Mouse (Mus musculus) heart, adult 2 months (tissue): ENCODE measurements around the gene Fgg. TPM values are rescaled to one million over a fixed set of nuclear protein-coding genes. Genes with fewer than 3 reads are reported as not detected.

Experiments used
- DNase-seq, 2 experiments: peaks; one replicate each; pipeline ENCODE4 v3.0.0; 2021
- H3K27ac ChIP-seq: fragments of 200-600 bp; 2 replicates; pipeline ENCODE4 v1.8.1; 2022
- H3K27me3 ChIP-seq: fragments of 200-500 bp; 2 replicates; pipeline ENCODE4 v1.6.1; 2012; ENCODE audit warnings: mild to moderate bottlenecking, low read length, inconsistent platforms, mixed read lengths; ENCODE audit not compliant: control insufficient read depth, insufficient read depth
- H3K36me3 ChIP-seq: fragments of 200-500 bp; 2 replicates; pipeline ENCODE4 v1.6.1; 2012; ENCODE audit warnings: low read length, inconsistent platforms; ENCODE audit not compliant: control insufficient read depth, insufficient read depth
- H3K4me1 ChIP-seq: fragments of 200-500 bp; 2 replicates; pipeline ENCODE4 v1.6.1; 2011; ENCODE audit warnings: low read length; ENCODE audit not compliant: control insufficient read depth, insufficient read depth
- H3K4me3 ChIP-seq: fragments of 200-600 bp; 2 replicates; pipeline ENCODE4 v1.8.1; 2022
- H3K79me2 ChIP-seq: fragments of 200-500 bp; replicated peaks from 2 replicates; pipeline ENCODE4 v1.6.1; 2012; ENCODE audit warnings: mild to moderate bottlenecking, inconsistent platforms, low read length, moderate library complexity, mixed read lengths; ENCODE audit not compliant: control insufficient read depth, insufficient read depth
- H3K9ac ChIP-seq: fragments of 200-500 bp; 2 replicates; pipeline ENCODE4 v1.6.1; 2012; ENCODE audit warnings: low read depth, mild to moderate bottlenecking, control low read depth, inconsistent platforms, low read length, mixed read lengths
- CTCF ChIP-seq: fragments of 200-600 bp; IDR thresholded peaks from 2 replicates; pipeline ENCODE4 v1.8.1; 2022; ENCODE audit warnings: antibody characterized with exemption, mild to moderate bottlenecking, moderate library complexity
- EP300 ChIP-seq: fragments of 200-500 bp; IDR thresholded peaks from 2 replicates; pipeline ENCODE4 v1.6.1; 2011; ENCODE audit warnings: low read depth, low read length, control low read depth; ENCODE audit not compliant: insufficient read depth
- POLR2A ChIP-seq: fragments of 200-500 bp; IDR thresholded peaks from 2 replicates; pipeline ENCODE4 v1.6.1; 2011; ENCODE audit warnings: mild to moderate bottlenecking, low read depth, low read length, control low read depth; ENCODE audit not compliant: insufficient read depth
- whole genome bisulfite sequencing: fragments of 180-500 bp; shearing (Covaris S2); methylation state at CpG from one replicate; pipeline ENCODE4 v1.1.7; 2018; 5-methylcytosine and 5-hydroxymethylcytosine counted together
- intact Hi-C: fragments of 180-260 bp; cut with DNase I; formaldehyde crosslinking; loops from one replicate; pipeline ENCODE4 v1.15.1; 2025
- long read RNA-seq: library from polyadenylated mRNA; stranded (forward); transcript quantifications from one replicate; pipeline ENCODE4 v2.0.0, GENCODE M21; 2021
- polyA plus RNA-seq: library from polyadenylated mRNA; depleted of rRNA; stranded (reverse); fragments of >200 nt; gene quantifications from 2 replicates; pipeline ENCODE4 v1.2.3, GENCODE M21; 2012; rRNA removed
- total RNA-seq, 2 experiments: library from RNA; stranded (reverse); gene quantifications; 2 replicates each; pipeline ENCODE4 v1.2.3; 2021

Gene Fgg
- total RNA-seq (not detected), polyA plus RNA-seq (0.10 and 1.5 TPM in 2 replicates)
- long read RNA-seq, result 0 reads

DNA sequence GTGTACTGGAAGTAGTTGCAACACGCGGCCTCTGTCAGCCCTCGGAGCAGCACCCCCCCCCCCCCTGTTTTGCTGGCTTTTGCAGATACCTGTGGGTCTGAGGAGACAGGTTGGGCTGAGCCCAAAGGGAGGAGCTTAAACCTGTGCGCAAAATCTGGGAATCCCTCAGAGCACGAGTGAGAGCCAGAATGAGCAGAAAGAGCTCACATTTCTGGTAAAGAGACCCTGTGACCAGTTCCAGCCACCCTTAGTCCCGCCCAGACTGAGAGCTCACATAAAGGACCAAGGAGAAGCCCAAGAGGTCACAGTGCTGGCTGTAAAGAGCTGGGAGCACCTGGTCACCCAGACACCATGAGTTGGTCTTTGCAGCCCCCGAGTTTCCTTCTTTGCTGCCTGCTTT, at the start of gene Fgg:
Gene Fgg, plus strand, starts transcription at position 168 of the 400 bp plus-strand sequence.
- Histone ChIP-seq H3K27ac (no peak within 1 kb of the TSS), H3K4me1 (no peaks in the 10 kb centered on the region), H3K79me2 (no peaks in the 10 kb centered on the region), H3K27me3 (no peaks in the 10 kb centered on the region), H3K9ac (no peak within 1 kb of the TSS), H3K36me3 (no peaks in the 10 kb centered on the region), H3K4me3 (no peak within 1 kb of the TSS)
- intact Hi-C loops, result no loop called here
- no peak for DNase-seq
- WGBS, result 33% methylated on average over 7 of the region's 7 CpGs
- no peak for TF ChIP-seq CTCF
- no peak for TF ChIP-seq EP300
- TF ChIP-seq POLR2A, result no peak

DNA sequence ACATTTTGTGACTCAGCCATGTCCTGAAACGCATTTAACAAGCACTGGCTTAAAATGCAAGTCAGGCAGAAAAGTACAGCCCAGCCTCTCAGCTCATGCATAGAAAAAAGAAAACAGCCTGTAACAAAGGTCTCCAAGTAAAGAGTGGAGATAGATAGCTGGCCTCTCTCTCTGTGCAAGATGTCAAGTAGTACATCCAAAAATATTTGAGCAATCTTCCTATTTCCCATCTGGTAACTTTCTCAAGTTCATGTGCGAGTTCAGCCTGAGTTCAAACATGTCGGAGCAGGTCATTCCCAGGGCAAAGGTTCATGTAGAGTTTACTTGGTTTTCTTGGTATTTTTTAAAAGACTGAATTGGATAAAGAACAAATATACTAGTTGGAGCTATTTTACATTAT, 36.5 kb upstream of the Fgg start:
- H3K4me3 ChIP-seq, result no peak overlapping the region
- no peaks in the 10 kb centered on the region for H3K79me2 ChIP-seq
- no peaks in the 10 kb centered on the region for H3K36me3 ChIP-seq
- WGBS, result 70% methylated on average over 3 of the region's 3 CpGs
- intact Hi-C loops, result no loop called here
- no peak overlapping the region for H3K27ac ChIP-seq
- no peaks in the 10 kb centered on the region for H3K27me3 ChIP-seq
- DNase-seq, result no peak
- H3K4me1 ChIP-seq, result no peaks in the 10 kb centered on the region
- no peak overlapping the region for H3K9ac ChIP-seq
- no peak for TF ChIP-seq POLR2A
- TF ChIP-seq CTCF, result no peak
- TF ChIP-seq EP300, result no peak

DNA sequence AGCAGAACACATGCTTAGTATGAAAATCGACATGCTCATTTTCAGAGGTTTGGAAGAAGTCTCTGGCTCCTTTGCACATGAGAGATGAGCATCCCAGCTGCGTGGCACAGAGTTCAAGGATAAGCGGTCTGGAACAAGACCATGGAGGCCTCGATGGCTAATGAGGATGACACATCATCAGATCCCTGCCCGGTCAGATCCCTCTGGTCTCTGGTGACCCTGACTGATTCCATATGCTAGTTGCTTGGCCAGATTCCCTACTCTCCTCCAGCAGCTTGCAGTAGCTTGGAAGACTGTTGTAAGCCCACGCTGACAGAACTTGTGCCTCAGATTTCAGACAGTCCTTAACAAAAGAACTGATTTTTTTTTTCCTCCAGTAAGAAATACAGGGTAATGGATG, 26.7 kb upstream of the Fgg start:
- DNase-seq, result peak in 1 of 2 experiments; percentile 20
- TF ChIP-seq POLR2A (no peak), CTCF (no peak), EP300 (no peak)
- Histone ChIP-seq H3K4me1 (no peaks in the 10 kb centered on the region), H3K4me3 (no peak overlapping the region), H3K27ac (no peak overlapping the region), H3K36me3 (no peaks in the 10 kb centered on the region), H3K27me3 (no peaks in the 10 kb centered on the region), H3K9ac (no peak overlapping the region), H3K79me2 (no peaks in the 10 kb centered on the region)
- intact Hi-C loops, result no loop called here
- WGBS, result 65% methylated on average over 6 of the region's 6 CpGs

DNA sequence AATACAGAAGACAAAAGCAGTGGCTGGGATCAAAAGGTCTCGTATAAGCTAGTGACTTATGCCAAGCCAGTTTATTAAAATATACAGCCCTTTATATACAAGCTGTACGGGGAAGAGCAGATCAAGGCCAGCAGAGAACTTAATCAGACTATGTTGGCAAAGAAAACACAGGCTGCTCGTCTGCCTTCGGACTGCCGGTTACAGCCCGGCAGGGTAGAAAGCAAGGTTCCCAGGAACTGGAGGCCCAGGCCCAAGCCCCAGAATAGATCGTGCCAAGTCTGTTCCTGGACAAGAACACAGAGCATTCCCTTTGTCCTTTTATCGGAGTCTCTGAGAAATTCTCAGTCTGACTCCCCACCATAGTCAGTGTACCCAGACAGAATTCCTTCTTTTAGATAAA, 25.7 kb upstream of the Fgg start:
- H3K4me1 ChIP-seq, result no peaks in the 10 kb centered on the region
- no peak for DNase-seq
- H3K79me2 ChIP-seq, result no peaks in the 10 kb centered on the region
- no peaks in the 10 kb centered on the region for H3K36me3 ChIP-seq
- H3K9ac ChIP-seq, result no peak overlapping the region
- H3K27me3 ChIP-seq, result no peaks in the 10 kb centered on the region
- intact Hi-C loops, result no loop called here
- TF ChIP-seq EP300 (no peak), CTCF (no peak), POLR2A (no peak)
- H3K27ac ChIP-seq, result no peak overlapping the region
- no peak overlapping the region for H3K4me3 ChIP-seq
- WGBS, result 56% methylated on average over 8 of the region's 8 CpGs

DNA sequence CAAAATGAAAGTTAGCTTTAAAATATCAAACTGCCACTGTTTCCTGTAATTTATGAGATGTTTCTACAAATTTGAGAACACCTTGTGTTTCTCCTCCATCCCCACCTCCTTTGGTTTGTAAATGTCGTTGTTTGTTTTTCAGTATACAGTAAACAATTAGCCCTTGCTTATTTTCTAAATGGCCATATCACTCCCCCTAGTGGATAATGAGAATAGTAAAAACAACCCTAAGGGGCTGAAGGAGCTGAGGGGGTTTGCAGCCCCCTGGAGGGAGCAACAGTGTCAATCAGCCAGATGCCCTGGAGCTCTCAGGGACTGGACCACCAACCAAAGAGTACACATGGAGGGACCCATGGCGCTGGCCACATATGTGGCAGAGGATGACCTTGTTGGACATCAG, 22.7 kb upstream of the Fgg start:
- TF ChIP-seq POLR2A (no peak), EP300 (no peak), CTCF (peak; percentile 71)
- DNase-seq, result no peak
- intact Hi-C loops, result loop anchor here (1.0 kb wide), 1 partner anchor 108 kb away; no protein-coding TSS in a partner anchor
- WGBS, result 69% methylated on average over 2 of the region's 2 CpGs
- no peaks in the 10 kb centered on the region for H3K36me3 ChIP-seq
- H3K27me3 ChIP-seq, result no peaks in the 10 kb centered on the region
- no peaks in the 10 kb centered on the region for H3K79me2 ChIP-seq
- H3K4me3 ChIP-seq, result no peak overlapping the region
- H3K9ac ChIP-seq, result no peak overlapping the region
- no peak overlapping the region for H3K27ac ChIP-seq
- H3K4me1 ChIP-seq, result no peaks in the 10 kb centered on the region

DNA sequence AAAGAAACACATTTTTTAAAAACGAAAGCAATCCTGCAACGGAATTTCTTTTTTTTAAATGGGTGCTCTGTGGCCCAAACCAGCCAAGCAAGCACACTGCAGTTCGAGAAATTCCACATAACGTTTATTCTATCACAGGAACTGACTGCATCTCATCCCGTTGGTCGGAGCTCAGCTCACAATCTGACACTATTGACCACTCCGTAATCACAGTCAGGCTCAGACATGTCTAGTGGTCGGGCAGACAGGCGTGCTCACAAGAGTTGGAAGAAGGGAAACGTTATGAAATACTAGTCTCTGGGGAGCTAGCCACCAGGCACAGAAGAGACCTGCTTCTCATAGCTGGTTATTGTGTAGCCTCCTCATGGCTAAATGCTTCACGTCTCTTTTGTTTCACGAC, 15.6 kb upstream of the Fgg start:
- Histone ChIP-seq H3K27ac (no peak overlapping the region), H3K9ac (no peak overlapping the region), H3K4me3 (no peak overlapping the region), H3K79me2 (no peaks in the 10 kb centered on the region), H3K36me3 (no peaks in the 10 kb centered on the region), H3K27me3 (no peaks in the 10 kb centered on the region), H3K4me1 (no peaks in the 10 kb centered on the region)
- DNase-seq, result no peak
- intact Hi-C loops, result no loop called here
- TF ChIP-seq POLR2A (no peak), CTCF (no peak), EP300 (no peak)
- 61% methylated on average over 12 of the region's 12 CpGs for whole genome bisulfite sequencing
